Mouse (Mus musculus) cerebellum, adult 8-10 months (tissue): ENCODE results near the gene Gm11634.
"Not testable (repeated sequence)": the region's sequence is repeated elsewhere in the genome, so short reads cannot be mapped to it uniquely, and the experiment has no call there.

ENCODE experiments used
- DNase-seq: peaks from one replicate; pipeline ENCODE4 v3.0.0; 2022

Gene Gm11634

DNA sequence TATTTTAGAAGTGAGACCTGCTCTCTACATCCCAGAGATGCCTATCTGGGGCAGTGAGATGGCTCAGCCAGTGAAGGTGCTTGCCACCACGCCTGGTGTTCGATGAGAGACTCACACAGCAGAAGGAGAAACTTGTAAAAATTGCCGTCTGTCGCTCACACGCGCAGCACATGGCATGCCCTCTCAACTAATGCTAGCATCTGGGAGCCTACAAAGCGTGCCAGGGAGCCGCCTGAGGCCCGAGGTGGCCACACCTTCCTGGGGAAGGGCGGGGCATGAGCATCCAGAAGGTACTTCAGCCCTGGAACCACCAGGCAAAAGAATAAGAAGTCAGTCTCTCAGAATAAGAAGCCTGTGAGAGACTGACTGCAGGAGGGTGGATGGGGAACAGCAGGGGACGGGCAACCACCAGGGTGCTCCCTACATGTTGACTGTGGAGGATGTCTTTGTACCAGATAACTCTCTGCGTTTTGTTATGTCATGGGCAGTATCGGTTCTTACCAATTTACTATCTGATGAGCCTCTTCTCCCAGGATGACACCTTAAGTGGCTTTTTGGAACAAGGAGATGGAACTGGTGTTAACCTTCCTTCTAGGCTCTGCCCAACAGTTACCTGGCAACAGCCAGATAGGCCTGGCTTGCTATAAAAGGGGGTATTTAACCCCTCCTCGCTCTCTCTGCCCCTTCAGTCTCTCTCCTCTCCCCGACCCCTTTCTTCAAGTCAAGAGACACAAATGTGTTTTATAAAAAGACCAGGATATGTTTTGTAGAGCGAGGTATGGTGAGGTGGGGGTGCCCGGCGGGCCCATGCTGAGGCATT, 18.1 kb upstream of the Gm11634 start:
- no peak for DNase-seq

DNA sequence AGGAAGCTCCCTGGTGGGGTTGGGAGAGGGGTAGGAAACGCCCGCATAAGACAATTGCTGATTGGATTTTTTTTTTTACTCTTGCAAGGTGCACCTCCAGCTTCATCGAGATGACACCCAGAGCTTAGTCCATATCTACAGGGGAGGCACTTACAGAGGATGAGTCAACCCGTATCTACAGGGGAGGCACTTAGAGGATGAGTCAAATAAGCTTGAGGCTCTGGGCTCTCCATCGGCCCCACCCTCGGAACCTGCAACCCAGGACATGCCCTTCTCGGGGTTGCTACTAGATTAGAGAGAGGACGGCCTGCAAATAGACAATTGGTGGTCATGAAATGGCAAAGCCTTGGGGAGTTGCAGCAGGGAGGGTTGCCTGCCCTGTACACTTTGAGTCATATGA, 17.0 kb upstream of the Gm11634 start:
- no peak for DNase-seq

GRCm38 (mm10) chr11:101615380-101615779, 16.3 kb upstream of the Gm11634 start:
- no peak for DNase-seq

DNA sequence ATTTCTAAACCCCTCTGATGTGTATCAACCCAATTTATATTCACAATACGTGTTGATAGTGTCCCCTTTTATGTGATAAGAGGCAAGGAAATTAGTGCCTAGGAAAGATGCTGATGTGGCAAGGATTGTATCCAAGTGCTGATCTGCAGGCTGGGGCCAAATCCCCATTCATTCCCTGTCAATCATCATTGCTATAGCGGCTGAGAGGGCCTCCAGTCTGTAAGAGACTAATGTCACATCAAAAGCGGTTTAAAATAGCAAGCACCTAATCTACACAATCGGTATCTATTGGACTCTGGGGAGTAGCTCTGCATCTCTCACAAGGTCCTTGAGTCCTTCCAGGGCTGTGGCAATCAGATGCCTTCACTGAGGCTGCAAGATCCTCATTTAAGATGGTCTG, 15.1 kb upstream of the Gm11634 start:
- DNase-seq = no peak

DNA sequence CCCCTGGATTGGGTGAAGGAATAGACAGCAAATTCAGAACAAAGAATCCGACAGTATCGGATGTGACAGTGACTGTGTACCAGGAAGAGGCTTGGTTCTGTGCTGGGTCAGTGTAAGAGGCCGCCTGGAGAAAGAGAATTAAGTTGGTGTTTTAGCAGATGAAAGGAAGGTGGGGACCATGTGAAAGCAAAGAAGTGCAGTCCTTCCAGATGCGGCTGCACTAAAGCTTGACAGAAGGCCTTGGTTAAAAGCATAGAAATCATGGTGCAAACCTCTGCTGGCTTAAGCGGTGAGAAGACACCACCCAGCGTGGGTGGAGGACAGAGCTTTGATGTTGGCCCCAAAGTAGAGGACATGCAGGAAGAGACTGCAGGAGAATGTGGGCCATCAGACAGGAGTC, 14.5 kb upstream of the Gm11634 start:
- no peak for DNase-seq

- no peak for DNase-seq
Observed at GRCm38 (mm10) chr11:101610445-101610844, 11.4 kb upstream of the Gm11634 start.

- DNase-seq = not testable (repeated sequence)
Observed at GRCm38 (mm10) chr11:101607134-101607533, 8.1 kb upstream of the Gm11634 start.

DNA sequence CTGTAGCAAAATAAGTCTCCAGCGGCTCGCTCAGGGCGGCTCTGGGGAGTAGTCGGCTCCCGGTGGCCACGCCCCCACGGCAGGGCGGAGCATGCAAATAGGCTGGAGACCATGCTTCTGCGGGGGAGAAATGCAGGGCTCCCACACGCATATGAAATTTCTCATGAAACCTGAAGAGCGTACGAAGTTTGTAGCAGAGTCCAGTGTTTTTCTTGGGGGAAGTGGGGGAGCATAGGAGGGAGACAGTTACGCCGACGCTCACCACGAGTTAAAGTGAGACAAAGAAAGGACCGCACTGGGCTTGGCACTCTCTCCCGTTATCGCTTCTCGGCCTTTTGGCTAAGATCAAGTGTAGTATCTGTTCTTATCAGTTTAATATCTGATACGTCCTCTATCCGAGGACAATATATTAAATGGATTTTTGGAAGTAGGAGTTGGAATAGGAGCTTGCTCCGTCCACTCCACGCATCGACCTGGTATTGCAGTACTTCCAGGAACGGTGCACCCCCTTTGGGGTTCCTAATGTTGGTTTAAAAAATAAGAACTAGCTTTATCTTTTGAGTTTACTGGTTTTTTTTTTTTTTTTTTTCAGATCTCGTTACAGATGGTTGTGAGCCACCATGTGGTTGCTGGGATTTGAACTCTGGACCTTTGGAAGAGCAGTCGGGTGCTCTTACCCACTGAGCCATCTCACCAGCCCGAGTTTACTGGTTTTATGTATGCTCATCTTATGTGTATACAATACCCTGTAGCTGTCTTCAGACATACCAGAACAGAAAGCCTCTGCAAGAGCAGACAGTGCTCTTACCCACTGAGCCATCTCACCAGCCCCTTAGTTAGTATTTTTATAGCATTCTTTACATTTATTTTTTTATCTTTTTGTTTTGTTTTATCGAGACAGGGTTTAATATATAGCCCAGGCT, 5.7 kb upstream of the Gm11634 start:
- DNase-seq = peak; percentile 51

- no peak for DNase-seq
Observed at GRCm38 (mm10) chr11:101604116-101604515, 5.1 kb upstream of the Gm11634 start.

DNA sequence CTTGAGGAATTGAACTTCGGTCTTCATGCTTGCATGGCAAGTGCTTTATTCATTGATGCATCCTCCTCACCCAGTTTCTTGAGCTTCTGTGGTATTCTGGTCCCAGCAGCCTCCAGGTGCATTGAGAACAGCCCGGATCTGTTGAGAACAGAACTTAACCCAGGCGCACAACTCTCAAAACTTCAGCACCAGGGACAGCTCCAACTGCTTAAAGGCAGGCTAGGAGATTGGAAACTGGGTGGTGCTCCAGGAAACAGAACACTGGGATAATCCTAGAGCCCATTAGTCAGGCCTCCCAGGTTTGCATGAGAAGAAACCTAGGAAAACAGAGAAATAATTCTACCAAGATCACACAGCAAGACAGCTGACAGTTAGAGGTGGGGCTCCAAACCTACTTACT, 3.4 kb upstream of the Gm11634 start:
- DNase-seq = no peak

DNA sequence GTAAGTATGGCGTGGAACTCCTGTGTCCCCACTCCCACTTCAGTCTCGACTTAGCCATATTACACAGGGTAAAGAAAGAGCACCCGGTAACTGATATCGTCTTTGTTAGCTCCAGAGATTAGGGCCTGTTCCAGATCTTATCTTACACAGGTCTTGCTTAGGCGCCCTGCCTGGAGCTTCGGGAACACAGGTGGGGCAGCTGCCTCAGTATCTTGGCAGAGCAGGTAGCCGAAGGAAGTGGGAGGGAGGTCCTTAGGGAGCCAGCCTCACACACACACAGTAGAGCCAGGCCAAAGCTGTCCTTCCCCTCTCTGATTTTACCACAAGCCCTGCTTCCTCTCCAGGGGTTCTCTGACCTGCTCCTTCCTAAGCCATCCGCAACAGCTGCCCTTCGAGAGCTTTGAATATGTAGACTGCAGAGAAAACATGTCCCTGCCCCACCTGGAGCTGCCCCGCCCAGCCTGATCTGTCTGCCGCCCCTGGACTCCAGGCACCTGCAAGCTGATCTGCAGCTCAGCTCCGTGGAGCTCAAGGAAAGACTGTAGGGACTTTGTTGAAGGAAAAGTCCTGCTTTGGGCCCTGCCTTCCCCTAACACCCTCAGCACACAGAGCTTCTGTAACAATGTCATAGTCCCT, 8.9 kb downstream of the Gm11634 start:
- DNase-seq = no peak

- DNase-seq = peak; percentile 40
Observed at GRCm38 (mm10) chr11:101589444-101589843, 9.6 kb downstream of the Gm11634 start.

DNA sequence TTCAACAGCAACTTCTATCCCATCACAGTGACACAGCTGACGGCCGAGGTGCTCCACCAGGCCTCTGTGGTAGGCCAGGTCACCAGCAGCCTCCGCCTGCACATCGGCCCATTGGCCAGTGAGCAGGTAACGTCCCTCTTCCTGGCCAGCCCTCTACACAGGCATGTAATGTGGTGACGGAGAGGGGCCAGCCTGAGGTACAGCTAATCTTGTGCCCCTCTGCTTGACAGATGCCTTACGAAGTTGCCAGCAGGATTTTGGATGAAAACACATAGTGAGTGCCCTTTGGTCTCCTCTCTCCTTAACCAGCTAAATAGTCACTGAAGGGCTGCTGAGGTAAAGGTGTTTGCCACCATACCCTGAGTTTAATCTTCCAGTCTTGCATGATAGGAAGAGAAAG, 10.2 kb downstream of the Gm11634 start:
- no peak for DNase-seq

DNA sequence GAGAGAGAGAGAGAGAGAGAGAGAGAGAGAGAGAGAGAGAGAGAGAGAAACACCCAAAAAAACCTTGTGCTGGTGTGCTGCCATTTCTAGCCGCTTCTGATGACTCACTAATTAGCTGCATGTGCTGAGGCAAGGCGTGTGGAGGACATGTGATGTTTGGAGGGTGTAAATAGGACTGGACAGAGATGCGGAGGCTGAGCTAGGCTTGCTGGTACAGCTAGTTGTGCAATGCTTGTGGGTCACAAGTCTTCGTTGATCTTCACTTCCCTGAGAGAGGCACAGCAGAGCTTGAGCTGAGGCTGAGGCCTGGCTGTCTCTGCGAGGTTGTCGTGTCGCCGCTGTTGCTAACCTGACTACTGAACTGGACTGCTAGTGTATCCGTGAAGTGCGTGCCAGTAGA, 11.4 kb downstream of the Gm11634 start:
- DNase-seq = no peak

GRCm38 (mm10) chr11:101585805-101586204, 13.3 kb downstream of the Gm11634 start:
- no peak for DNase-seq

DNA sequence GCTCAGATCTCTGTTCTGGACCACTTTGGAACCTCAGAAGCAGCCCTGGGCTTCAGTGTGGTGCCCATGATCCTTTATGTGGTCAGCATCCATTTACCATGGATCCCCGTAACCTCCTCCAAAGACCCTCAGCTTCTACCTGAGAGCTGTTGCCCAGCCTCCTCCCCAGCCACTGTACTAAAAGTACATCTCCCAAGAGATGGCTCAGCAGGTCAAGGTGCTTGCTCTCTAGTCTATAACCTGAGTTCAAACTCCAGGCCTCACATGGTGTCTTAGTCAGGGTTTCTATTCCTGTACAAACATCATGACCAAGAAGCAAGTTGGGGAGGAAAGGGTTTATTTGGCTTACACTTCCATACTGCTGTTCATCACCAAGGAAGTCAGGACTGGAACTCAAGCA, 14.0 kb downstream of the Gm11634 start:
- not testable (repeated sequence) for DNase-seq

- DNase-seq = no peak
Observed at GRCm38 (mm10) chr11:101583205-101583604, 15.9 kb downstream of the Gm11634 start.

DNA sequence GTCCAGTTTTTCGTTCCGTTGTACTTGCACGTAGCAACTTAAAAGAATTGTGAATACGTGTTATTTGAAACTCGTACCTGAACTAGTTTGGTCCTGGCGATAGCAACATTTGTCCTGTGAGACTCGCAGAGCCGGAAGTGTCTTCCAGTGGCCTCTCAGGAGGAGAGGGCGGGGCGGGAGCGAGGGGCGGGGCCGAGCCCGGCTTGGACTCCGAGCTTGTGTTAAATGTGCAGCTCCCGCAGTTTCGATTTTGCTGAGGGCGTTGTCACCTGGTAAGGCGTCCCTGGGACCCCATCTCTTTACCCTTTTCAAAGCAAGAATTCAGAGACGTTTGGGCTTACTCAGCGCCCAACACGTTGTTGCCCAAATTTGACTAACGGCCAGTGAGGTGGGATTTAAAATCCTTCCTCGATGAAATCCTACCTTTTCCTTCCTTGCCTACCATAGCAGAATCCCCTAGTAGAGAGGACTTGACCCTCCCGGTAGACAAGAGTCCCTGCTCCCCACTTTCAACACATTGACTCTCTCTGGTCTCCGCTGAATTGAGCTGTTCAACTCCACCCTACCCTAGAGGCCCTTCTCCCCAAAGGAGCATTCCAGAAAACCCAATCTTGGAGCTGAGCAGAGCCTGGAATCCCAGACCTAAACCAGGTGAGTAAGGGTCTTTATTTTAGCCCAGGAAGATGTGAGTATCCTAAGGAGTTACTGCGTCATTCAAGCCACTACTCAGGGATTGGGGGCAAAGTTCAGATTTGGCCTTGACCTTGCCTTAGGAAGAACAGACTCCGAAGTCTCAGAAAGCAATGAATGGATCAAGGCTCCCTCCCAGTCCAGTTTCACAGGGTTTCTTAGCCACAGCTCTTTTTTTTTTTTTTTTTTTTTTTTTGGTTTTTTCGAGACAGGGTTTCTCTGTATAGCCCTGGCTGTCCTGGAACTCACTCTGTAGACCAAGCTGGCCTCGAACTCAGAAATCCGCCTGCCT, 16.7 kb downstream of the Gm11634 start, which contains the start of gene Tmem106a:
Gene Tmem106a (plus strand): TSS at position 189 of the 982 bp plus-strand sequence.
- DNase-seq = no peak

GRCm38 (mm10) chr11:101581081-101581764, 17.8 kb downstream of the Gm11634 start:
- no peak for DNase-seq

GRCm38 (mm10) chr11:101576116-101576515, 22.9 kb downstream of the Gm11634 start:
- no peak for DNase-seq

DNA sequence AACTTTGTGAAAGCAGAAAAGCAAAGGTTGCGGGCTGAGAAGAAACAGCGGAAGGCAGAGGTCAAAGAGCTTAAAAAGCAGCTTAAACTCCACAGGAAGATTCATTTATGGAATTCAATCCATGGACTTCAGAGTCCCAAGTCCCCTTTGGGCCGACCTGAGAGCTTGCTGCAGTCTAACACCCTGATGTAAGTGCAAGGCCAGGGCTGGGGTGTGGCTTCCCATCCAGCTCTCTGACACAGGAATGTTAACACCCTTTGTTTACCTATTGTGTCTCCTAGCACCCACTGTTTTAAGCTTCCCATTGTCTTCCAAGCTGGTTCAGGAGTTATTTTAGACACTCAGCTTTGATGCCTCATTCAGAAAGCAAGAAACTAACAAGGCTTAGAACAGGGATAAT, 30.6 kb downstream of the Gm11634 start:
- no peak for DNase-seq
